Mouse (Mus musculus) lung, adult 2 months (tissue): Measurements from ENCODE around the gene Peak1.

ENCODE experiments used
- CTCF ChIP-seq: fragments of 200-500 bp; IDR thresholded peaks from 2 replicates; pipeline ENCODE4 v1.5.1; 2011; ENCODE audit warnings: mild to moderate bottlenecking, low read length, control low read depth; ENCODE audit not compliant: insufficient read depth
- POLR2A ChIP-seq: fragments of 200-500 bp; IDR thresholded peaks from 2 replicates; pipeline ENCODE4 v1.6.1; 2011; ENCODE audit warnings: low read depth, mild to moderate bottlenecking, control low read depth, low read length, borderline replicate concordance; ENCODE audit errors: extremely low read depth

GRCm38 (mm10) chr9:56167690-56168089, 250.2 kb downstream of the Peak1 start:
- TF ChIP-seq CTCF (no peak), POLR2A (no peak)
